Mouse (Mus musculus) bone marrow, adult 2 months (tissue): Measurements from ENCODE around the gene Robo2. TPM values are rescaled to one million over a fixed set of nuclear protein-coding genes. Genes with fewer than 3 reads are reported as not detected.

Source experiments
- H3K27ac ChIP-seq: fragments of 200-500 bp; 2 replicates; pipeline ENCODE4 v1.5.1; 2012; ENCODE audit warnings: low read depth, mild to moderate bottlenecking, control low read depth, inconsistent platforms, low read length; ENCODE audit not compliant: control insufficient read depth, poor library complexity, insufficient read depth
- H3K4me1 ChIP-seq: fragments of 200-500 bp; 2 replicates; pipeline ENCODE4 v1.6.1; 2011; ENCODE audit warnings: low read length; ENCODE audit not compliant: control insufficient read depth, insufficient read depth
- H3K4me3 ChIP-seq: fragments of 200-500 bp; replicated peaks from 2 replicates; pipeline ENCODE3; 2011; ENCODE audit warnings: mild to moderate bottlenecking, low read depth, low read length, control low read depth; ENCODE audit not compliant: control insufficient read depth
- CTCF ChIP-seq: fragments of 200-500 bp; IDR thresholded peaks from 2 replicates; pipeline ENCODE4 v1.5.1; 2011; ENCODE audit warnings: low read length, control low read depth; ENCODE audit not compliant: control insufficient read depth, insufficient read depth
- POLR2A ChIP-seq: fragments of 200-500 bp; IDR thresholded peaks from 2 replicates; pipeline ENCODE4 v1.6.1; 2011; ENCODE audit warnings: low read depth, mild to moderate bottlenecking, control low read depth, low read length, borderline replicate concordance; ENCODE audit not compliant: control insufficient read depth
- WGBS: fragments of 180-500 bp; shearing (Covaris S2); methylation state at CpG from one replicate; pipeline ENCODE4 v1.1.7; 2018; 5-methylcytosine and 5-hydroxymethylcytosine counted together
- polyA plus RNA-seq: library from polyadenylated mRNA; stranded (reverse); fragments of >200 nt; gene quantifications from 2 replicates; pipeline ENCODE4 v1.2.4, GENCODE M21; 2011; ENCODE audit warnings: low replicate concordance; ENCODE audit not compliant: missing spikeins, insufficient read depth, insufficient read length

Gene Robo2
- polyA plus RNA-seq, 1 experiment, result not detected

GRCm38 (mm10) chr16:74216879-74217415 is 194.7 kb downstream of the Robo2 start:
- TF ChIP-seq CTCF (no peak), POLR2A (no peak)
- Histone ChIP-seq H3K27ac (no peak overlapping the region), H3K4me3 (no peak overlapping the region), H3K4me1 (no peaks in the 10 kb centered on the region)
- 79% methylated on average over 1 of the region's 1 CpGs for WGBS

- Histone ChIP-seq H3K27ac (no peak overlapping the region), H3K4me3 (no peak overlapping the region), H3K4me1 (no peaks in the 10 kb centered on the region)
- TF ChIP-seq POLR2A (no peak), CTCF (no peak)
- 86% methylated on average over 13 of the region's 13 CpGs for WGBS
Measured at GRCm38 (mm10) chr16:74215791-74216190, 195.8 kb downstream of the Robo2 start.

- 76% methylated on average over 5 of the region's 5 CpGs for WGBS
- Histone ChIP-seq H3K27ac (no peak overlapping the region), H3K4me3 (no peak overlapping the region), H3K4me1 (no peaks in the 10 kb centered on the region)
- no peak for TF ChIP-seq CTCF
- no peak for TF ChIP-seq POLR2A
Measured at GRCm38 (mm10) chr16:74200705-74201104, 210.9 kb downstream of the Robo2 start.

GRCm38 (mm10) chr16:74200024-74200703 is 211.5 kb downstream of the Robo2 start:
- Histone ChIP-seq H3K4me1 (no peaks in the 10 kb centered on the region), H3K4me3 (no peak overlapping the region), H3K27ac (no peak overlapping the region)
- TF ChIP-seq CTCF, result no peak
- no peak for TF ChIP-seq POLR2A
- 56% methylated on average over 1 of the region's 1 CpGs for WGBS

- Histone ChIP-seq H3K27ac (no peak overlapping the region), H3K4me1 (no peaks in the 10 kb centered on the region), H3K4me3 (no peak overlapping the region)
- TF ChIP-seq CTCF (no peak), POLR2A (no peak)
- 81% methylated on average over 8 of the region's 8 CpGs for WGBS
Measured at GRCm38 (mm10) chr16:74192979-74193554, 218.6 kb downstream of the Robo2 start.

- H3K27ac ChIP-seq, result no peak overlapping the region
- TF ChIP-seq POLR2A (no peak), CTCF (no peak)
- H3K4me3 ChIP-seq, result no peak overlapping the region
- no peaks in the 10 kb centered on the region for H3K4me1 ChIP-seq
- WGBS, result 72% methylated on average over 2 of the region's 2 CpGs
Measured at GRCm38 (mm10) chr16:74191621-74192020, 220.0 kb downstream of the Robo2 start.

- TF ChIP-seq CTCF, result no peak
- no peak for TF ChIP-seq POLR2A
- Histone ChIP-seq H3K4me3 (no peak overlapping the region), H3K27ac (no peak overlapping the region), H3K4me1 (no peaks in the 10 kb centered on the region)
- WGBS, result 61% methylated on average over 3 of the region's 3 CpGs
Measured at GRCm38 (mm10) chr16:74182509-74183113, 229.0 kb downstream of the Robo2 start.

- H3K4me1 ChIP-seq, result no peaks in the 10 kb centered on the region
- H3K4me3 ChIP-seq, result no peak overlapping the region
- 73% methylated on average over 3 of the region's 3 CpGs for WGBS
- no peak overlapping the region for H3K27ac ChIP-seq
- TF ChIP-seq CTCF (no peak), POLR2A (no peak)
Measured at GRCm38 (mm10) chr16:74172673-74173072, 239.0 kb downstream of the Robo2 start.

GRCm38 (mm10) chr16:74169642-74170041 is 242.0 kb downstream of the Robo2 start:
- 88% methylated on average over 4 of the region's 4 CpGs for WGBS
- Histone ChIP-seq H3K4me1 (no peaks in the 10 kb centered on the region), H3K4me3 (no peak overlapping the region), H3K27ac (no peak overlapping the region)
- no peak for TF ChIP-seq CTCF
- no peak for TF ChIP-seq POLR2A
